Mouse (Mus musculus) heart, embryonic 13.5 days (tissue): Measurements from ENCODE around the gene Gucy1a1. TPM values are rescaled to one million over a fixed set of nuclear protein-coding genes. Genes with fewer than 3 reads are reported as not detected.

ENCODE experiments used
- ATAC-seq: fragments of 200-750 bp; cut with Nextera tagmentation; 2 replicates; pipeline ENCODE4 v1.8.0; 2017; ENCODE audit warnings: moderate TSS enrichment; ENCODE audit not compliant: insufficient number of reproducible peaks, low FRiP score, low TSS enrichment; ENCODE audit errors: extremely low read depth
- H3K27ac ChIP-seq: fragments of 300-500 bp; sonication (generic); replicated peaks from 2 replicates; pipeline ENCODE4 v1.5.1; 2015; ENCODE audit warnings: moderate library complexity, mild to moderate bottlenecking, inconsistent platforms
- H3K27me3 ChIP-seq: fragments of 300-500 bp; sonication (generic); replicated peaks from 2 replicates; pipeline ENCODE4 v1.6.1; 2015; ENCODE audit warnings: mild to moderate bottlenecking, inconsistent platforms
- H3K36me3 ChIP-seq: fragments of 300-500 bp; sonication (generic); 2 replicates; pipeline ENCODE4 v1.6.1; 2015; ENCODE audit warnings: mild to moderate bottlenecking, inconsistent platforms
- H3K4me1 ChIP-seq: fragments of 300-500 bp; sonication (generic); 2 replicates; pipeline ENCODE4 v1.6.1; 2015; ENCODE audit warnings: inconsistent platforms
- H3K4me2 ChIP-seq: fragments of 300-500 bp; sonication (generic); 2 replicates; pipeline ENCODE4 v1.6.1; 2015; ENCODE audit warnings: inconsistent platforms, mild to moderate bottlenecking, moderate library complexity
- H3K4me3 ChIP-seq: fragments of 300-500 bp; sonication (generic); 2 replicates; pipeline ENCODE4 v1.5.1; 2015; ENCODE audit warnings: moderate library complexity, mild to moderate bottlenecking, inconsistent platforms
- H3K9ac ChIP-seq: fragments of 300-500 bp; sonication (generic); 2 replicates; pipeline ENCODE4 v1.6.1; 2015; ENCODE audit warnings: inconsistent platforms, mild to moderate bottlenecking, moderate library complexity
- H3K9me3 ChIP-seq: fragments of 300-500 bp; sonication (generic); 2 replicates; pipeline ENCODE4 v1.6.1; 2016; ENCODE audit warnings: inconsistent platforms
- WGBS: fragments of 180-500 bp; shearing (Covaris S2); methylation state at CpG from one replicate; pipeline ENCODE4 v1.1.7; 2015; ENCODE audit warnings: mixed read lengths; 5-methylcytosine and 5-hydroxymethylcytosine counted together
- polyA plus RNA-seq: library from polyadenylated mRNA; unstranded; fragments of >200 nt; fragmentation: Nextera tagmentation; extraction: Ambion mirVana; gene quantifications from 2 replicates; pipeline ENCODE4 v1.2.1, GENCODE M21; 2015

Gucy1a1 gene
- polyA plus RNA-seq, 1 experiment from 2014 or later = 54.2 TPM

GRCm38 (mm10) chr3:82074201-82074851, 71.3 kb downstream of the Gucy1a1 start, which contains the start of gene Gucy1b1:
Gene Gucy1b1 (minus strand): TSS chr3:82074689.
- peak within 1 kb of the TSS; percentile 81 for H3K4me3 ChIP-seq
- no peaks in the 10 kb centered on the region for H3K27me3 ChIP-seq
- H3K9me3 ChIP-seq = no peaks in the 10 kb centered on the region
- peak within 1 kb of the TSS; percentile 92 for H3K27ac ChIP-seq
- H3K4me2 ChIP-seq = peak within 1 kb of the TSS; percentile 94
- peaks cover 2% of the 10 kb centered on the region; the same call in 1 of the 2 replicates for H3K36me3 ChIP-seq
- H3K4me1 ChIP-seq = peaks cover 38% of the 10 kb centered on the region
- WGBS = under 1% methylated on average over 25 of the region's 25 CpGs
- peak within 1 kb of the TSS; percentile 90 for H3K9ac ChIP-seq
- ATAC-seq = peak; percentile 84

GRCm38 (mm10) chr3:82073741-82074181, 71.8 kb downstream of the Gucy1a1 start:
- Histone ChIP-seq H3K27ac (peak overlapping the region; percentile 92), H3K9ac (peak overlapping the region; percentile 90), H3K4me2 (peak overlapping the region; percentile 94), H3K27me3 (no peaks in the 10 kb centered on the region), H3K4me1 (peaks cover 42% of the 10 kb centered on the region), H3K9me3 (no peaks in the 10 kb centered on the region), H3K4me3 (peak overlapping the region; percentile 81), H3K36me3 (peaks cover 2% of the 10 kb centered on the region; the same call in 1 of the 2 replicates)
- ATAC-seq = peak; percentile 44; the same call in 1 of the 2 replicates
- under 1% methylated on average over 34 of the region's 34 CpGs for WGBS

- no peaks in the 10 kb centered on the region for H3K27me3 ChIP-seq
- no peak for ATAC-seq
- no peak overlapping the region; the same call in 1 of the 2 replicates for H3K4me2 ChIP-seq
- H3K4me1 ChIP-seq = peaks cover 62% of the 10 kb centered on the region
- peak overlapping the region; percentile 63 for H3K27ac ChIP-seq
- H3K36me3 ChIP-seq = peaks cover 2% of the 10 kb centered on the region
- no peak overlapping the region for H3K9ac ChIP-seq
- H3K9me3 ChIP-seq = no peaks in the 10 kb centered on the region
- 55% methylated on average over 5 of the region's 5 CpGs for WGBS
- H3K4me3 ChIP-seq = no peak overlapping the region
Measured at GRCm38 (mm10) chr3:82067830-82068229, 77.8 kb downstream of the Gucy1a1 start.

GRCm38 (mm10) chr3:82061402-82062180, 84.0 kb downstream of the Gucy1a1 start:
- Histone ChIP-seq H3K4me2 (0 out of 2 replicates have a peak overlapping the region, but pooled peaks have one; percentile 3), H3K9me3 (no peaks in the 10 kb centered on the region), H3K27ac (peak overlapping the region; percentile 72), H3K27me3 (no peaks in the 10 kb centered on the region), H3K36me3 (peaks cover 18% of the 10 kb centered on the region), H3K4me1 (peaks cover 57% of the 10 kb centered on the region), H3K9ac (peak overlapping the region; percentile 20), H3K4me3 (no peak overlapping the region)
- no peak for ATAC-seq
- WGBS = 21% methylated on average over 9 of the region's 9 CpGs

GRCm38 (mm10) chr3:82057201-82057600, 88.4 kb downstream of the Gucy1a1 start:
- peaks cover 31% of the 10 kb centered on the region for H3K36me3 ChIP-seq
- no peak overlapping the region for H3K4me2 ChIP-seq
- H3K27me3 ChIP-seq = no peaks in the 10 kb centered on the region
- peak; percentile 75; the same call in 1 of the 2 replicates for ATAC-seq
- H3K4me3 ChIP-seq = no peak overlapping the region
- no peaks in the 10 kb centered on the region for H3K9me3 ChIP-seq
- no peak overlapping the region for H3K9ac ChIP-seq
- 16% methylated on average over 5 of the region's 5 CpGs for WGBS
- peak overlapping the region; percentile 85 for H3K27ac ChIP-seq
- peaks cover 57% of the 10 kb centered on the region for H3K4me1 ChIP-seq

- H3K9me3 ChIP-seq = no peaks in the 10 kb centered on the region
- peaks cover 46% of the 10 kb centered on the region for H3K4me1 ChIP-seq
- 29% methylated on average over 5 of the region's 5 CpGs for WGBS
- no peak for ATAC-seq
- peaks cover 30% of the 10 kb centered on the region for H3K36me3 ChIP-seq
- peak overlapping the region; percentile 46 for H3K27ac ChIP-seq
- H3K4me2 ChIP-seq = no peak overlapping the region
- peak overlapping the region; percentile 42; the same call in 1 of the 2 replicates for H3K9ac ChIP-seq
- no peak overlapping the region for H3K4me3 ChIP-seq
- no peaks in the 10 kb centered on the region for H3K27me3 ChIP-seq
Measured at GRCm38 (mm10) chr3:82054283-82054974, 91.2 kb downstream of the Gucy1a1 start.

- Histone ChIP-seq H3K36me3 (peaks cover 23% of the 10 kb centered on the region), H3K9ac (no peak overlapping the region), H3K27me3 (no peaks in the 10 kb centered on the region), H3K4me3 (no peak overlapping the region), H3K9me3 (no peaks in the 10 kb centered on the region), H3K27ac (peak overlapping the region; percentile 15; the same call in 1 of the 2 replicates), H3K4me1 (peaks cover 38% of the 10 kb centered on the region), H3K4me2 (no peak overlapping the region)
- ATAC-seq = no peak
- 55% methylated on average over 2 of the region's 2 CpGs for WGBS
Measured at GRCm38 (mm10) chr3:82052029-82052428, 93.6 kb downstream of the Gucy1a1 start.

- H3K9ac ChIP-seq = no peak overlapping the region
- H3K27ac ChIP-seq = peak overlapping the region; percentile 15; the same call in 1 of the 2 replicates
- ATAC-seq = no peak
- H3K4me1 ChIP-seq = peaks cover 36% of the 10 kb centered on the region
- peaks cover 23% of the 10 kb centered on the region for H3K36me3 ChIP-seq
- no peak overlapping the region for H3K4me2 ChIP-seq
- no peaks in the 10 kb centered on the region for H3K9me3 ChIP-seq
- no peak overlapping the region for H3K4me3 ChIP-seq
- no peaks in the 10 kb centered on the region for H3K27me3 ChIP-seq
Measured at GRCm38 (mm10) chr3:82051468-82051867, 94.1 kb downstream of the Gucy1a1 start.

- Histone ChIP-seq H3K9me3 (no peaks in the 10 kb centered on the region), H3K4me2 (no peak overlapping the region), H3K9ac (no peak overlapping the region), H3K36me3 (peaks cover 43% of the 10 kb centered on the region), H3K4me1 (peaks cover 18% of the 10 kb centered on the region), H3K4me3 (no peak overlapping the region), H3K27ac (no peak overlapping the region), H3K27me3 (no peaks in the 10 kb centered on the region)
- ATAC-seq = no peak
- whole genome bisulfite sequencing = 65% methylated on average over 7 of the region's 7 CpGs
Measured at GRCm38 (mm10) chr3:82048681-82049080, 96.9 kb downstream of the Gucy1a1 start.

GRCm38 (mm10) chr3:82048078-82048477, 97.5 kb downstream of the Gucy1a1 start:
- no peaks in the 10 kb centered on the region for H3K27me3 ChIP-seq
- peaks cover 18% of the 10 kb centered on the region for H3K4me1 ChIP-seq
- no peak overlapping the region for H3K27ac ChIP-seq
- H3K4me2 ChIP-seq = no peak overlapping the region
- WGBS = 76% methylated on average over 4 of the region's 4 CpGs
- H3K9me3 ChIP-seq = no peaks in the 10 kb centered on the region
- no peak for ATAC-seq
- H3K9ac ChIP-seq = no peak overlapping the region
- H3K4me3 ChIP-seq = no peak overlapping the region
- H3K36me3 ChIP-seq = peaks cover 49% of the 10 kb centered on the region
